Mouse (Mus musculus) thymus, postnatal 10 days (tissue): ENCODE data around the gene Glt28d2.

ENCODE experiments used
- DNase-seq, 2 experiments: peaks; one replicate each; pipeline ENCODE4 v3.0.0; 2021; ENCODE audit warnings: low spot score in 2 of 2

Gene Glt28d2

DNA sequence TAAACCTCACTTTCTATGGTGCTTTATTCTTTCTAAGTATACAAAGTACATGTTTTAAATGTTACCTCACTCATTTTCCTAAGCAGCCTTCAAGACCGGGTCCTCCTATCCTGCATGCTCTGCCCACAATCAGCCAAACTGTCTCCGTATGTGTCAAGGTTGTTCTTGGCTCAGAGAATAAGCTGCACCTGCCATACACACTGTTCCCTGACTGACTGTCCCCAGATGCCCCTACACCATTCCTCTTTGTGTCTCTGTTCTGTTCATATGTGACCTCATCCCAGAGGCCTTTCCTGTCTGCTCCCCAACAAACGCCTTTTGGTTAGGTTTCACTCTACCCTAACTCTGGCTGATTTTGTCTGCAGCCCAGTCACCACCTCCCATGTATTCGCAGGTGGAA, 60.0 kb downstream of the Glt28d2 start:
- DNase-seq: no peak

DNA sequence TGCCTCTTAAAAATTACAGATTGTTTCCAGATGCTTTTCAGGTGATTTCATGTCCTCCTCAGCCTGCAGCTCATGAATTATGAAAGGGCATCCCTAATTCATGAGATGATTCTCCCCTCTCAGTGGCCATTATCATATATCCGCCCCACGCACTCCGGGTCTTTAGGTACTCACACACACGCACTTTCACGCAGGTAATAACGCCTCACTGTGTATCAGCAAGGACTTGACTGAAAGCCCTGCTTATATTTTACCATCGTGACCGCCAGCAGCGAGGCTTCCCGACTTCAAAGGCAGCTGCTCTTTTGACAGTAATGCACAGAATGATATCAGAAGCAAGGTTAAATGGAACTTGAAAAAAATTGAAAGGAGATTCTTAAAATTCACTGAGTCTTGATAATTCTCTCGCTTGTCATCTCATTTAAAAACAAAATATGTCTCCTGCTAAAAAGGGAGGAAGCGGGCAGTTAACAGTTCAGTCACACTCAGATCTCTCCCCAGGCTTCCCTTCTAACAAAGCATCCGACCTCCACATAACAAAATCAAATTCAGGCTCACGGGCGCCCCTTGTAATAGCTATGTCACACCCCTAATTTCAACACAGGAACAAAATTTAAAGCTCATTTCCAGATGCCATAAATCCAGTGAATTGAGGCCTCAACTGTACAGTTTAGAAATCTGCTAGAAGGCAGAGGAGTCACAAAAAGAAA, 66.3 kb downstream of the Glt28d2 start:
- no peak for DNase-seq
